Mouse (Mus musculus): ENCODE results near the gene Bcl2.

Gene Bcl2

GRCm38 (mm10) chr1:106715111-106716083 is 1.3 kb upstream of the Bcl2 start:
- intact Hi-C loops (cut with DNase I), result loop anchor here (2.0 to 5.0 kb wide), 2 partner anchors 102 to 201 kb away; no protein-coding TSS in a partner anchor

DNA sequence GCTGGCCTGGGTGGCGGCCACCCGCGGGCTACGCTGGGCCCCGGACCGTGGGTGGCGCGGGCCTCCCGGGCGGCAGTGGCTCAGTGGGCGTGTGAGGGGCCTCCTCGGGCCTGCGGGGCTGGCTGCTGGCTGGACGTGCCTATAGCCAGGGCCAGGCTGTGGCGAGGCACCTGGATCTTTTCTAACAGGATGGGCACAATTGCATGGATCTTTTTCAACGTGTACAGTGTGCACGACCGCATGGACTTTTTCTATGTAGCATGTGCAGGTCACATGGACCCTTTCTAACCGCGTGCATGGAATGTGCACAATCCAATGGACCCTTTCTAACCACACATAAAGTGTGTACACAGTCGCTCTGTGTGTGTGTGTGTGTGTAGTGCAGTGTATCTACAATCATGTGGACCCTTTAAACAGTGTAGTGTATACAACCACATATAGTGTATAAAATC is 482 bp upstream of the Bcl2 start:
- intact Hi-C loops (cut with DNase I), result loop anchor here (5.0 kb wide), 1 partner anchor 87 kb away; no protein-coding TSS in a partner anchor

DNA sequence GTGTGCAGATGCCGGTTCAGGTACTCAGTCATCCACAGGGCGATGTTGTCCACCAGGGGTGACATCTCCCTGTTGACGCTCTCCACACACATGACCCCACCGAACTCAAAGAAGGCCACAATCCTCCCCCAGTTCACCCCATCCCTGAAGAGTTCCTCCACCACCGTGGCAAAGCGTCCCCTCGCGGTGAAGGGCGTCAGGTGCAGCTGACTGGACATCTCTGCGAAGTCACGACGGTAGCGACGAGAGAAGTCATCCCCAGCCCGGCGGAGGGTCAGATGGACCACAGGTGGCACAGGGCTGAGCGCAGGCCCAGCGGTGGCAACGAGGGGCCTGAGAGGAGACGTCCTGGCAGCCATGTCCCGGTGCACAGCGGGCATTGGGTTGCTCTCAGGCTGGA is 1.7 kb downstream of the Bcl2 start:
- intact Hi-C loops (cut with DNase I), result loop anchor here (5.0 kb wide), 1 partner anchor 85 kb away; no protein-coding TSS in a partner anchor

DNA sequence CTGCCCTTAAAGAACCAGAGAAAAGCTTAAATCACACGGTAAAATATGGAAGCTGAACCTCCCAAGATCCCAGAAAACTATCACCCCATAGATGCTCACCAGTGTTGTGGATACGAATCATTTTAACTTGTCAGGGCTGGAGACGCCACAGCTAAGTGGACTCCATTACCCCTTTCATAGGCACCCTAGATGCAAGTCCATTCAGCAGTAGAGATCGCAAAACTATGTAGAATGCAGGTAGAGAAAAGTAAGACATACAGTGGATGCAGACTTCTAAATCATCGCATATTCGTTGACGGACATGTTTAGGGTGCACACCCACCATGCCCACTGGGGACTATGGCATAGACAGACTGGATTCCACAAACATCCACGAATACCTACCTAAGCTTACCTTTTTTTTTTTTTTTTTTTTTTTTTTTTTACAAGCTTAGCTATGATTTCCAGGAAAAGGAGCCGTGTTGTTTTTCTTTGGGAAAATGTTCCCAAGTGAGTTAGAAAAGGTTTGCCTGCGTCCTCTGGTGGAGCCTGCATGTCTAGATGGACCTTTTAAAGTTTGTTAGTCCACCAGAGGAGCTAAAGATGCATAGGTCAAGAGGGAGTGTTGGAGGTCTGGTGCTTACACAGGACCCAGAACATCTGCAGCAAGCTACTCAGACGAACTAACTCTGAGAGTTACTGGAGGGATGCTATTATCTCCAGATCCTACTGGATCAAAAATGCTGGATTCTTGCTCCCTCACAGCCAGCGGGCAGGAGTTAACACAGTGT is 2.5 kb downstream of the Bcl2 start:
- intact Hi-C loops (cut with DNase I), result loop anchor here (5.0 kb wide), 1 partner anchor 84 kb away; no protein-coding TSS in a partner anchor

GRCm38 (mm10) chr1:106710202-106710601 is 3.9 kb downstream of the Bcl2 start:
- intact Hi-C loops (cut with DNase I), result loop anchor here (5.0 kb wide), 1 partner anchor 83 kb away; no protein-coding TSS in a partner anchor

DNA sequence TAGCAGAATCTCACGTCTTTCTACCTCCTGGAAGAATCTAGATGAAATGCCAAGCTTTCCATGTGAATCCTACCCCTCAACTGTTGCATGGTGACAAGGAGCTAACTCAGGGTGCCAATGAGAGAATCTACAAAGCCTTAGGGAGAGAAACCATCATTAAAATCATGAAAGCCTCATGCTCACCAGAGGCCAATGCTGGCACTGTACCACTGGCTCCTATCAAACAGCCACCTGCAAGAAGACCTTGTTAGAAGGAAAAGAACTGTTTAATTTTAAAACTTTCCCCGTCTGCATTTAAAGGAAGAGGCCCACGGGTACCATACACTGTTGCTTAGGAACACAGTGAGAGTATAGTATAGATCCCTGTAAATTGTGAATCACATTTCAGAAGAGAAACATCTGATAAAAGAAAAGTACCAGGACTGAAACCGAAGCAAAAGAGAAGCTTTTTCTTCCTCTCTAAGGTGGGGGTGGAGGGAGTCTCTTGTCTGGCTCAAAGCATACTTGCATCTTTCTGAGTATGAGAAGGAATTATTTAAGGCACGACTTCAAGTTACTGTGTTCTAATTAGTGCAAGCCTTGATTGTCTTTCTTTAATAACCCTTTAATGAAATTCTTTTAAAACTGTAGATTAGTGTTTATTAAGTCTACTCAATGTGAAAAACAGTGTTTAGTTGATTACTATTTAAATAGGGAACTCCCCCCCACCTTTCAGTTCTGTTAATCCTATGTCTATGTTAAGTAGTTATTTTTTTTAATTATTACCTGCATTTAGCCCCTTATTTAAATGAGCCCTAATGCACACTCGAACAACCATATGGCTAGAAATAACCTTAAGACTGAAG is 6.8 kb downstream of the Bcl2 start:
- intact Hi-C loops (cut with DNase I), result no loop called here

DNA sequence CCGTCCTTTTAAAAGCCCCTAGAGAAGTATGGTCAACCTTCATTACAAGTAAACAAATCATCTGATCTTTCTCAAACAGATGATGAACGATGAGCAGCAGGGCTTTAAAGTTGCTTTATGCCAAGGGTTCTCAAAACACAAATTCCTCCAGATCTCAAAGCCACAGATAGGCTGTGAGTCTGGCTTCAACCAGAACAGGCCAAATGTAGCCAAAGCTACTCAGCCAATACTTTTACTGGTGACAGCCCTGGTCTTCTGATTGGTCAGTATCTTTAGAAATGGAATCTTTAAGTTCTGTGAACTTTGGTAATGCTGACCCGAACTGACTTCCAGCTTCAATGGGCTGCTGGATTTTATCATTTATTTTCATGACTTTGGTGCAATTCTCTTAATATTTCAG is 10.9 kb downstream of the Bcl2 start:
- intact Hi-C loops (cut with DNase I), result no loop called here

DNA sequence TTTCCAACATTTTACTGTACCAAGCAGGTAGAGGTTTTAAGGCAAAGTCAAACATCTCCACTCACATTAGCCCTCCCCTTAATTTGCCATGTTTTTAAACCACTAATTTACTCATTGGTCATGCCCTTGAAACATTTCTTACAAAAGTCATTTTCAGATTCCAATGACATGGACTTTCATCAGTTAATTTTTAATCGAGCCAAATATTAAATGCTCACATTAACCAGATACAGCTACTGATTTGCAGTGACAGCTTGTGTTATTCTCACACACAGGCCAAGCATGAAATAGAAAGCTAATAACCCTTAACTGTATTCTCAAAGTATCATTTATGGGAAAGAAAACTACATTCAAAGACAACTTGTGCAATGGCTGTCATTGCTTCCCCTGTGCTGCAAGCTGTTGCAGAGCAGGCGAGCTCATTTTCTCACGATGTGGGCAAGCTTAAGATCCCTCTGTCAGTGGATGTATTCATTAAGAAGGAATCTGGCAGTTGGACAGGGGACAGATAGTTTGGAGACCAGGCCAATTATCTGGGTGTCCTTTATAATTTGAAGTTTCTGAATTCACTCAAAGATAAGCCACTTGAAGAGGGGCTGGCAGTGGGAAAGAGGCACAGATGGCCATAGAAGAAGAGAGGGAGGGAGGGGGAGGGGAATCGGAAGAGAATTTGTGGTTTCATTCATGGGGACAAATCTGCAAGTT is 11.5 kb downstream of the Bcl2 start:
- intact Hi-C loops (cut with DNase I), result no loop called here

DNA sequence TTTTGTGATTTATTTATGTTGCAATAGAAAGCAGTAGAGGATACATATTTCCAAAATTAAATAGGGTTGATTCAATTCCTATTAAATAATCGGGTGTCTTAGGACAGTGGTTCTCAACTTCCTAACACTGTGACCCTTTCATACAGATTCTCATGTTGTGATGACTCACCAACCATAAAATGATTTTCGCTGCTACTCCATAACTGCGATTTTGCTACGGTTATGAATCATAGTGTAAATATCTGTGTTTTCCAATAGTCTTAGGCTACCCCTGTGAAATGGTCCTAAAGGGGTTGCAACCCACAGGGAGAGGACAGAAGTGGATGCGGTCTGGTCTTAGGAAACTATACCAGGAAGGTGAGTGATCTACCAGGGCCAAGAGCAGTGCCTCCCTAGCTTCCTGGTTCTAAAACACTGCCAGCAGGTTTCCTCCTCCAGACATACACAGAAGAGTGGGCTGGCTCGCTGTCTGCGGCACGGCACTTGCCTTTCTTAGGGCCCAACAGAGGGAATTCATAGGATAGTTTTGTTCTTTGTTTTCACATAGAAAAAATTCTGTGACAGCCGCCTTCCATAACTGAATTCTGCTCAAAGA is 13.5 kb downstream of the Bcl2 start:
- intact Hi-C loops (cut with DNase I), result no loop called here

DNA sequence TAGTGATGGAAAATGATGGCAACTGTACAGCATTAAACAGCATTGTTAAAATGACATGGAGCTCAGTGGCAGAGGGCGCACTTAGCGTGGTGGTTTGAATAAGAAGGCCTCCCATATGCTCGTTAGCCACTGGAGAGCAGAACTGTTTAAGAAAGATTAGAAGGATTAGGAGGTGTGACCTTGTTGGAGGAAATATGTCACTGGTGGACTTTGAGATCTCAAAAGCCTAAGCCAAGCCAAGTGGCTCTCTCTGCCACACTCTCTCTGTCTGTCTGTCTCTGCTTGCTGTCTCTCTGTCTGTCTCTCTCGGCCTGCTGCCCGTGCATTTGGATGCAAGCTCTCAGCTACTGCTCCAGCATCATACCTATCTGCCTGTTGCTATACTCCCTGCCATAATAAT is 17.6 kb downstream of the Bcl2 start:
- intact Hi-C loops (cut with DNase I), result no loop called here

- intact Hi-C loops (cut with DNase I), result no loop called here
Observed at GRCm38 (mm10) chr1:106695649-106696048, 18.4 kb downstream of the Bcl2 start.

GRCm38 (mm10) chr1:106694316-106694715 is 19.8 kb downstream of the Bcl2 start:
- intact Hi-C loops (cut with DNase I), result no loop called here

- intact Hi-C loops (cut with DNase I), result no loop called here
Observed at GRCm38 (mm10) chr1:106692599-106692998, 21.5 kb downstream of the Bcl2 start.

GRCm38 (mm10) chr1:106690887-106691286 is 23.2 kb downstream of the Bcl2 start:
- intact Hi-C loops (cut with DNase I), result no loop called here

DNA sequence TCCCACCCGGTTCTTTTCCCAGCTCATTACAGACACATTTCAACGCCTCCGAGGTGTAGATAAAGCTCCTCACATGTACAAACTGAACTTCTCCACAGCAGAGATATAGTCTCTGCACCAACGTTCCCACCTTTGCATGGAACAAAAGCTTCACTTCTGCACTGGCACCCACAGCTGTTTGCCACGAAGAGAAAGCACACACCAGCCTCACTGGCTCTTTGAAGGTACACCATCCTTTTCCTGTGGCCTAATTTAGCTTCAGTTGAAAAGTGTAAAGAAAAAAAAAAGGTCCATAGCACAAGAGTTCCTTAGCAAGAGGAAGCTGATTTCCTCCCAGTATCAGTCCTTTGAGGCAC is 25.9 kb downstream of the Bcl2 start:
- intact Hi-C loops (cut with DNase I), result no loop called here

- intact Hi-C loops (cut with DNase I), result no loop called here
Observed at GRCm38 (mm10) chr1:106687435-106688160, 26.5 kb downstream of the Bcl2 start.

- intact Hi-C loops (cut with DNase I), result no loop called here
Observed at GRCm38 (mm10) chr1:106685702-106686101, 28.4 kb downstream of the Bcl2 start.

DNA sequence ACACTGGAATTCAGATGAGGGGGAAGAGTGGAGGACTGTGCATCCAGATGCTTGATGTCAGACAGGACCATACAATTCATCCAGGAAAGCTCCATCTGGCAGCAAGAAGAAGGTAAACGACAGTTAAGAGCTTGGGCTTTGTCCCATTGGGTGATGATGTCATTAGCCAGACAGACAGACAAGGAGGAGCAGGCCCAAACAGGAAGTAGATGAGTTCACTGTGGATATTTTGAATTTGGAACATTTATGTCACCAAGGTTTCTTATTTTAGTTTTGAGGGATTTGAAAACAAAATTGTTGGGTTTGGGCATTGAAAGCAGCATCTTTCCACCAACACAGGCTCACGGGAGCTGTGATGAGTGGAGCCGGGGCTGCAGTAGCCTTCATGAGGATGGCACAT is 29.5 kb downstream of the Bcl2 start:
- intact Hi-C loops (cut with DNase I), result no loop called here

- intact Hi-C loops (cut with DNase I), result no loop called here
Observed at GRCm38 (mm10) chr1:106682829-106683228, 31.2 kb downstream of the Bcl2 start.

Measured in adrenal gland (tissue).